Mouse (Mus musculus) heart, postnatal 36 days (tissue): Measurements from ENCODE around the gene Med26. TPM values are rescaled to one million over a fixed set of nuclear protein-coding genes. Genes with fewer than 3 reads are reported as not detected.

Experiments used
- microRNA-seq, 2 experiments: library from miRNA; unstranded; fragments of <30 nt; microRNA quantifications; one replicate each; pipeline ENCODE4 v1.2.0; 2021; ENCODE audit warnings: borderline number of aligned reads in 2 of 2
- total RNA-seq, 2 experiments: library from RNA; stranded (reverse); gene quantifications; 2 replicates each; pipeline ENCODE4 v1.2.3; 2021

The Med26 gene
- total RNA-seq, 2 experiments from 2014 or later, result 7.6 to 7.9 TPM

Small RNA genes lying within 50 kb of the gene (microRNA-seq; reads per million reads assigned to microRNA genes)
- gene Gm28019 (0 reads per million in 2 experiments), gene Mir7068 (2.0 to 6.5 reads per million in 2 experiments)

Other genes starting within 250 kb of the Med26 start
- 10 to 100 TPM in 1 of 2 experiments, 1 to 10 TPM in 1; 6.9 to 10.2 TPM for gene Gm10282, start 243.0 kb downstream of the Med26 start, total RNA-seq
- 10 to 100 TPM; 42.2 to 97.6 TPM for gene Klf2, start 229.2 kb downstream of the Med26 start, total RNA-seq
- 10 to 100 TPM; 41.5 to 43.0 TPM for gene Eps15l1, start 126.8 kb downstream of the Med26 start, total RNA-seq
- 10 to 100 TPM; 17.1 to 22.0 TPM for gene Calr3, start 104.4 kb downstream of the Med26 start, total RNA-seq
- 1 to 10 TPM; 4.6 to 5.8 TPM for gene 1700030K09Rik, start 104.4 kb downstream of the Med26 start, total RNA-seq
- 10 to 100 TPM; 36.4 to 45.2 TPM for gene Cherp, start 73.0 kb downstream of the Med26 start, total RNA-seq
- 10 to 100 TPM; 68.5 to 72.2 TPM for gene Slc35e1, start 55.7 kb downstream of the Med26 start, total RNA-seq
- gene Smim7, start 22.8 kb upstream of the Med26 start, total RNA-seq, result 100 to 1,000 TPM; 129 to 135 TPM
- 100 to 1,000 TPM; 447 to 482 TPM for gene Tmem38a, start 23.8 kb upstream of the Med26 start, total RNA-seq
- gene Nwd1, start 98.4 kb upstream of the Med26 start, total RNA-seq, result under 1 TPM; 0.24 to 0.25 TPM
- 10 to 100 TPM; 77.3 to 80.6 TPM for gene Sin3b, start 175.0 kb upstream of the Med26 start, total RNA-seq
- gene F2rl3, start 213.6 kb upstream of the Med26 start, total RNA-seq, result 1 to 10 TPM; 1.1 to 2.1 TPM